Mouse (Mus musculus): ENCODE results near the gene Cdkn1b. TPM values are rescaled to one million over a fixed set of nuclear protein-coding genes. Genes with fewer than 3 reads are reported as not detected.
A peak's percentile ranks its signal among the peaks of the same experiment; 100 is the strongest.

The Cdkn1b gene
- polyA plus RNA-seq, 1 experiment from 2014 or later = 13.9 TPM

DNA sequence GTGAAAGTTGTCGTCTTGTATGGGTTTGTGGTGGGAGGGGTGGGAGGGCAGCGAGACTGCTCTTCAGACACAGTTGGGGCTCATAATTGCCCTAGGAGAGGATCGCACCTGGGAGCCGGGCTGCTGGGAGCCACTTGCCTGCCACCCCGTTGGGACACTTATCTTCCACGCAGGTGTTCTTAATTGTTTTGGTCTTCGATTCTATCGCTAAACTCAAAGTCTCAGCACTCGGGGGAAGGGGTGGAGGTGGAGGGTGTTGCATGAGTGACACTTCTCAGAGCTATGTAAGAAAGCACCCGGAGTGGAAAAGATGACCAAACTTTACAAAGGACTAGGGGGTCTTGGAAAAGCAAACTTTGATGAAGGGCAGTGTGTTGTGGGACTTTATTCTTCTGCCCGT, 3.6 kb upstream of the Cdkn1b start:
- no peaks in the 10 kb centered on the region for H3K36me3 ChIP-seq (ENCODE audit: control insufficient read depth, insufficient read depth, low read length)
- WGBS (ENCODE audit: insufficient replicate concordance) = 0% methylated on average over 11 of the region's 11 CpGs
- H3K4me3 ChIP-seq (ENCODE audit: low read depth, low read length) = peak overlapping the region; percentile 53
- no peaks in the 10 kb centered on the region for H3K9me3 ChIP-seq (replicated peaks; ENCODE audit: control insufficient read depth, low read length)
- ATAC-seq (replicated peaks; ENCODE audit: insufficient number of reproducible peaks, low FRiP score, low TSS enrichment) = no peak
- H3K27me3 ChIP-seq (ENCODE audit: control insufficient read depth, insufficient read depth, low read length) = no peaks in the 10 kb centered on the region
- H3K4me1 ChIP-seq (ENCODE audit: control insufficient read depth, insufficient read depth, low read length) = no peaks in the 10 kb centered on the region; the same call in 1 of the 2 replicates
- peak overlapping the region; percentile 68 for H3K9ac ChIP-seq (ENCODE audit: low read depth, low read length)
- H3K4me2 ChIP-seq = peak overlapping the region; percentile 90
- H3K27ac ChIP-seq (ENCODE audit: low read depth, low read length) = no peak overlapping the region

DNA sequence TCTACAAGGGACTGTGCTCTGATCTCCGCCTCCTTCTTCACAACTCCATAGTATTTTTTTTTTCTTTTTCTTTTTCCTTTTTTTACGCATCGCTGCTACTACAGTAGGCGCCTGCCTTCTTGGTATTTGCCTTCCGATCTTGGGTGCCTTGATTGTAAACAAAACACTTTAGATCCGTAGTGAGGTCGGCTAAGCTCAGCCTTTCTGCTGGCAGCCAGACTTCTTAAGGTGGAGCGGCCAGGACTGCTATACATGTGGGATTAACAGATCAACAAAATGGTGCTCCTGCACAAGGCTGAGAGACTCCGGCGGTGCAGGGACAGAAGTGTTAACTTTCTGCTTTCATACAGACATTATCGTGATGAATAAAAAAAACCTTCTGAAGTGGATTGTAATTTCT, 3.1 kb upstream of the Cdkn1b start:
- 2% methylated on average over 11 of the region's 11 CpGs for WGBS (ENCODE audit: insufficient replicate concordance)
- H3K9me3 ChIP-seq (replicated peaks; ENCODE audit: control insufficient read depth, low read length) = no peaks in the 10 kb centered on the region
- H3K4me2 ChIP-seq = peak overlapping the region; percentile 90
- H3K27me3 ChIP-seq (ENCODE audit: control insufficient read depth, insufficient read depth, low read length) = no peaks in the 10 kb centered on the region
- no peak overlapping the region for H3K27ac ChIP-seq (ENCODE audit: low read depth, low read length)
- H3K36me3 ChIP-seq (ENCODE audit: control insufficient read depth, insufficient read depth, low read length) = no peaks in the 10 kb centered on the region
- H3K9ac ChIP-seq (ENCODE audit: low read depth, low read length) = peak overlapping the region; percentile 68
- peak overlapping the region; percentile 53 for H3K4me3 ChIP-seq (ENCODE audit: low read depth, low read length)
- no peak for ATAC-seq (replicated peaks; ENCODE audit: insufficient number of reproducible peaks, low FRiP score, low TSS enrichment)
- H3K4me1 ChIP-seq (ENCODE audit: control insufficient read depth, insufficient read depth, low read length) = peaks cover 3% of the 10 kb centered on the region

DNA sequence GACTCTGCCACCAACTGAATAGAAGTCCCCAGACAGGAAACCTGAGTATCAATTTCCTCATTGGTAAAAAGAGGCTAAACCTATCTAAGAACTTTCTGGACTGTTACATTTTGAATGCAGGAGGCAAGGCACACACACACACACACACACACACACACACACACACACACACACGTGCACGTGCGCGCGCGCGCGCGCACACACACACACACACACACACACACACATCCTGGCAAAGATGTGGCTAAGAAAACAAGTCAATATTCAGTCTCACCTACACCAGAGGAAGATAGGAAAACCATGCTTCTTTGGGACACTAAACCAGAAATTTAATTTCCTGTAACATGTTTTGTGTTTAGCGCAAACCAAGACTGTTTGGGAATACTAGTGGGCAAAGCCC, 1.4 kb upstream of the Cdkn1b start:
- no peak overlapping the region for H3K27ac ChIP-seq (ENCODE audit: low read depth, low read length)
- H3K4me3 ChIP-seq (ENCODE audit: low read depth, low read length) = no peak overlapping the region
- no peaks in the 10 kb centered on the region for H3K9me3 ChIP-seq (replicated peaks; ENCODE audit: control insufficient read depth, low read length)
- no peaks in the 10 kb centered on the region for H3K27me3 ChIP-seq (ENCODE audit: control insufficient read depth, insufficient read depth, low read length)
- ATAC-seq (replicated peaks; ENCODE audit: insufficient number of reproducible peaks, low FRiP score, low TSS enrichment) = no peak
- H3K4me1 ChIP-seq (ENCODE audit: control insufficient read depth, insufficient read depth, low read length) = peaks cover 13% of the 10 kb centered on the region
- peak overlapping the region; percentile 84; the same call in 1 of the 2 replicates for H3K4me2 ChIP-seq
- no peaks in the 10 kb centered on the region for H3K36me3 ChIP-seq (ENCODE audit: control insufficient read depth, insufficient read depth, low read length)
- no peak overlapping the region for H3K9ac ChIP-seq (ENCODE audit: low read depth, low read length)
- WGBS (ENCODE audit: insufficient replicate concordance) = 90% methylated on average over 10 of the region's 10 CpGs

DNA sequence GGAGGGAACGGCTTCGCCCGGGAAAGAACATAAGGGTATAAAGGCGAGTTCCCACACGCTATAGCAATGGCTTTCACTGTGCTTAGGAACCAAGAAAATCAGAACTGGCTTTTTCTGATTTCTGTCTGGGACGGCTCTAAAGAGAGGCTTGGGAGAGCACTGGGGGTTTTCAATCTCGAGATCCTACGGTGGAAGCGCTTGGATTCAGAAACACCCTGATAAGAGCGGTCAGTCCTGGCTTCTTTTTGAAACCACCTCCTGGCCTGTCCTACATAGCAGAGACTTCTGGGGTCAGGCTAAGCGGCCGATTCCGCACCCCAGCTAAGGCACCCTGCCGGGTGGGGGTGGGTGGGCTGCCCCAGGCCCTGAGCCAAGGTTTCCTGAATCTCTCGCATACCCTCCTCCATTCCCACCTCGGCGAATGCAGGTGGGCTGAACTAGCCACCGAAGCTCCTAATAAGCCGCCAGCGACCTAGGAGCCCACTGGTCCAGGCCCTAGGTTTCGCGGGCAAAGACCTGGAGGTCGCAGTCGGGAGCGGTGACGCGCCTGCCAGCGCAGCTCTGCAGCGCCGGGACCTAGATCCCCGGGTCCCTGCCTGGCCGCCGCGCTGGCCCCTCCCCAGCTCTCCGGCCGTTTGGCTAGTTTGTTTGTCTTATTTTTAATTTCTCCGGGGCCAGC, 551 bp upstream of the Cdkn1b start:
- Histone ChIP-seq H3K36me3 (ENCODE audit: control insufficient read depth, insufficient read depth, low read length) (no peaks in the 10 kb centered on the region; the same call in 1 of the 2 replicates), H3K27me3 (ENCODE audit: control insufficient read depth, insufficient read depth, low read length) (no peaks in the 10 kb centered on the region), H3K9ac (ENCODE audit: low read depth, low read length) (peak overlapping the region; percentile 87), H3K9me3 (replicated peaks; ENCODE audit: control insufficient read depth, low read length) (no peaks in the 10 kb centered on the region), H3K4me2 (peak overlapping the region; percentile 84), H3K27ac (ENCODE audit: low read depth, low read length) (peak overlapping the region; percentile 94), H3K4me3 (ENCODE audit: low read depth, low read length) (peak overlapping the region; percentile 74), H3K4me1 (ENCODE audit: control insufficient read depth, insufficient read depth, low read length) (peaks cover 13% of the 10 kb centered on the region)
- 5% methylated on average over 33 of the region's 37 CpGs for WGBS (ENCODE audit: insufficient replicate concordance)
- ATAC-seq (replicated peaks; ENCODE audit: insufficient number of reproducible peaks, low FRiP score, low TSS enrichment) = peak; percentile 60

DNA sequence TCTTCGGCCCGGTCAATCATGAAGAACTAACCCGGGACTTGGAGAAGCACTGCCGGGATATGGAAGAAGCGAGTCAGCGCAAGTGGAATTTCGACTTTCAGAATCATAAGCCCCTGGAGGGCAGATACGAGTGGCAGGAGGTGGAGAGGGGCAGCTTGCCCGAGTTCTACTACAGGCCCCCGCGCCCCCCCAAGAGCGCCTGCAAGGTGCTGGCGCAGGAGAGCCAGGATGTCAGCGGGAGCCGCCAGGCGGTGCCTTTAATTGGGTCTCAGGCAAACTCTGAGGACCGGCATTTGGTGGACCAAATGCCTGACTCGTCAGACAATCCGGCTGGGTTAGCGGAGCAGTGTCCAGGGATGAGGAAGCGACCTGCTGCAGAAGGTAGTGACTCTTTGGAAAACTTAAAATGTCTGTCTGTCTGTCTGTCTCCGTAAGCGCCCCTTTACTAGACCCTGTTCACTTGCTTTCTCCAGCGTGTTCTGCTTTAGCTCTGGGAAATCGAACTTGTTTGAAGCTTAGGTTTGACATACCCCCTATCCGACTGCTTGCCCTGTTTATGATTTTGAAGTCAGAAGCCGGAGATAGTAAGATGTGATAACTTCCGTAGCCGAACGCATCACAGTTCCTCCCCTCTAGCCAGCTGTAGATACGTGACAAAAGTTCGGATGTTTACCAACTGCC, 953 bp downstream of the Cdkn1b start:
- Histone ChIP-seq H3K9ac (ENCODE audit: low read depth, low read length) (peak overlapping the region; percentile 87), H3K27me3 (ENCODE audit: control insufficient read depth, insufficient read depth, low read length) (no peaks in the 10 kb centered on the region), H3K4me2 (peak overlapping the region; percentile 84), H3K4me1 (ENCODE audit: control insufficient read depth, insufficient read depth, low read length) (peaks cover 13% of the 10 kb centered on the region), H3K27ac (ENCODE audit: low read depth, low read length) (peak overlapping the region; percentile 94), H3K4me3 (ENCODE audit: low read depth, low read length) (peak overlapping the region; percentile 74), H3K9me3 (replicated peaks; ENCODE audit: control insufficient read depth, low read length) (no peaks in the 10 kb centered on the region), H3K36me3 (ENCODE audit: control insufficient read depth, insufficient read depth, low read length) (no peaks in the 10 kb centered on the region; the same call in 1 of the 2 replicates)
- ATAC-seq (replicated peaks; ENCODE audit: insufficient number of reproducible peaks, low FRiP score, low TSS enrichment) = no peak
- WGBS (ENCODE audit: insufficient replicate concordance) = under 1% methylated on average over 32 of the region's 32 CpGs

DNA sequence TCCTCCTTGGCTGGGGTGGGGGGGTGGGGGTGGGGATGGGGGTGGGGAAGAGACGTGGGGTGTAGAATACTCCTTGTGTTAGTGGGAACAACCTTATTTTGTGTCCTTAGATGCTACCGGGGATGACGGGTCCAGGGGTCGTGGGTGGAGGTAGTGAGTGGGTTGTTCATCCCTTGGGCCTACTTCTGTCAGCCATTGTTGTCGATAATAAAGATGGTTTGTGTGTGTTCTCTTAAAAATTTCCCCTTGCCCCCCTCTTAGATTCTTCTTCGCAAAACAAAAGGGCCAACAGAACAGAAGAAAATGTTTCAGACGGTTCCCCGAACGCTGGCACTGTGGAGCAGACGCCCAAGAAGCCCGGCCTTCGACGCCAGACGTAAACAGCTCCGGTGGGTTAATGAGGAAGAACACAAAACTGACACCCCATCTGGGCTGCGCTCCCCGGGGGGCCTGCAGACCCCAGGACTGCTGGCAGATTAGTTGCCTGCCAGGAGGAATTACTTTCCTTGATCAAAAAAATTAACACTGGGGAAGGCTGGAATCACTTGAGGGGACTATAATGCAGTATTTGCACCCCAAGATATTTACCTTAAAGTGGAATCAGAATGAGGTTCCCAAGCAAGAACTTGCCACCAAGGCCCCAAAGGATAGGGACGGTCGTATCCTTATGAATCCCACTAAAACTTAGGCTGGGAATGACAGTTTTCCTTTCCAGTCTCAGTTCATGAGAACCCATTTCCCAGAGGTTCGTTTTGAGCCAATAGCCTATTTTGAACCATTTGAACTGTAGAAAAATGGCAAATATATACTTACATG, 1.7 kb downstream of the Cdkn1b start:
- WGBS (ENCODE audit: insufficient replicate concordance) = 5% methylated on average over 20 of the region's 20 CpGs
- Histone ChIP-seq H3K4me1 (ENCODE audit: control insufficient read depth, insufficient read depth, low read length) (peaks cover 13% of the 10 kb centered on the region), H3K4me2 (peak overlapping the region; percentile 84), H3K27ac (ENCODE audit: low read depth, low read length) (0 out of 2 replicates have a peak overlapping the region, but pooled peaks have one; percentile 11), H3K27me3 (ENCODE audit: control insufficient read depth, insufficient read depth, low read length) (no peaks in the 10 kb centered on the region), H3K9me3 (replicated peaks; ENCODE audit: control insufficient read depth, low read length) (no peaks in the 10 kb centered on the region), H3K36me3 (ENCODE audit: control insufficient read depth, insufficient read depth, low read length) (no peaks in the 10 kb centered on the region; the same call in 1 of the 2 replicates), H3K9ac (ENCODE audit: low read depth, low read length) (peak overlapping the region; percentile 87), H3K4me3 (ENCODE audit: low read depth, low read length) (peak overlapping the region; percentile 74)
- no peak for ATAC-seq (replicated peaks; ENCODE audit: insufficient number of reproducible peaks, low FRiP score, low TSS enrichment)

DNA sequence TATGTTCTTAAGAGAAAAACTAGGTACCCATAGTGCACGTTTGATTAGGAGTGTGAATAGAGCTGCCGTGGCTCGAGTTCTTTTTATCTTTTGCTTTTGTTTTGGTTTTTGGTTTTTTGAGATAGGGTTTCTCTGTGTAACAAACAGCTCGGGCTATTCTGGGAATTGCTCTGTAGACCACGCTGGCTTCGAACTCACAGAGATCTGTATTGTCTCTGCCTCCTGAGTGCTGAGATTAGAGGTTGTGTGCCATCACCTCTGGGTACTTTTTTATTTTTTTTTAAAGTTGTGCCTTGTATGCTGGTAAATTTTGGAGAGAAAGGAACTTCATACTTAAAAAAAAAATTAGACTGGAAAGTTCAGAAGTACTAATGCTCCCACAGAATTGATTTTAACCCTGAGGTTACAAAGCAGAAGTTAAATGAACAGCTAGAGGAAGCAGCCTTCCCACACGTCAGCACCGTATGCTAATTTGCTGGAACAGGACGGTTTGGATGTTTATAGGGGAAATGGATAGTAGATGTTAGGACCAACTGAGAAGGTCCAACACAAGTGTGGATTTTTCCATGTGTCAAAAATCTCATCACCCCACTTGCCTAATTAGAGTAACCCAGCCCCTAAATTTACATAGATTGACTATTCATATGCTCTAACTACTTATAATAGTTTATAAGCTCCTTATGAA, 2.5 kb downstream of the Cdkn1b start:
- H3K4me1 ChIP-seq (ENCODE audit: control insufficient read depth, insufficient read depth, low read length) = peaks cover 15% of the 10 kb centered on the region
- H3K4me2 ChIP-seq = peak overlapping the region; percentile 84
- ATAC-seq (replicated peaks; ENCODE audit: insufficient number of reproducible peaks, low FRiP score, low TSS enrichment) = no peak
- H3K9ac ChIP-seq (ENCODE audit: low read depth, low read length) = peak overlapping the region; percentile 87
- no peak overlapping the region for H3K27ac ChIP-seq (ENCODE audit: low read depth, low read length)
- H3K36me3 ChIP-seq (ENCODE audit: control insufficient read depth, insufficient read depth, low read length) = no peaks in the 10 kb centered on the region; the same call in 1 of the 2 replicates
- 37% methylated on average over 9 of the region's 9 CpGs for WGBS (ENCODE audit: insufficient replicate concordance)
- H3K4me3 ChIP-seq (ENCODE audit: low read depth, low read length) = peak overlapping the region; percentile 74
- H3K27me3 ChIP-seq (ENCODE audit: control insufficient read depth, insufficient read depth, low read length) = no peaks in the 10 kb centered on the region
- H3K9me3 ChIP-seq (replicated peaks; ENCODE audit: control insufficient read depth, low read length) = no peaks in the 10 kb centered on the region

DNA sequence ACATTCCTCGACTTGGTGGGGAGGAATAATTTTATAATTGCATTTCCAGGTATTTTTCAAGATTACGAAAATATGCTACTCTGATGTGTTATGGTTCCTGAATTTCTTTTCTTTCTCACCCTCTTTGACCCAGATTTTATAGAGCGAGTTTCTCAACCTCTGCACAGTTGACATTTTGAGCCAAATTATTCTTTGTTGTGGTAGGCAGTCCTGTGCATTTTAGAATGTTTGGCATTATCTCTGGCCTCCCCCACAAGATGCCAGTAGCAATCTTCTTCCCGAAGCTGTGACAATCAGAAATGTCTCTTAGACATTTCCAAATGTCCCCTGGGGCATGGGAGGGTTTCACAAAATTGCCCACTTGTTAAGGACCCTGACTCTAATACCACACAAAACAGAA, 3.5 kb downstream of the Cdkn1b start:
- no peaks in the 10 kb centered on the region for H3K9me3 ChIP-seq (replicated peaks; ENCODE audit: control insufficient read depth, low read length)
- no peak overlapping the region for H3K27ac ChIP-seq (ENCODE audit: low read depth, low read length)
- ATAC-seq (replicated peaks; ENCODE audit: insufficient number of reproducible peaks, low FRiP score, low TSS enrichment) = no peak
- no peak overlapping the region for H3K4me2 ChIP-seq
- no peak overlapping the region for H3K9ac ChIP-seq (ENCODE audit: low read depth, low read length)
- H3K4me3 ChIP-seq (ENCODE audit: low read depth, low read length) = no peak overlapping the region
- H3K4me1 ChIP-seq (ENCODE audit: control insufficient read depth, insufficient read depth, low read length) = peaks cover 15% of the 10 kb centered on the region
- WGBS (ENCODE audit: insufficient replicate concordance) = 78% methylated on average over 4 of the region's 4 CpGs
- no peaks in the 10 kb centered on the region; the same call in 1 of the 2 replicates for H3K36me3 ChIP-seq (ENCODE audit: control insufficient read depth, insufficient read depth, low read length)
- H3K27me3 ChIP-seq (ENCODE audit: control insufficient read depth, insufficient read depth, low read length) = no peaks in the 10 kb centered on the region
